Mouse (Mus musculus): Measurements from ENCODE around the gene Etv6. TPM values are rescaled to one million over a fixed set of nuclear protein-coding genes. Genes with fewer than 3 reads are reported as not detected.

Etv6 gene
- polyA plus RNA-seq, 1 experiment from 2014 or later = 10.4 TPM

GRCm38 (mm10) chr6:134151853-134152505 is 116.5 kb downstream of the Etv6 start:
- 41% methylated on average over 9 of the region's 9 CpGs for WGBS

DNA sequence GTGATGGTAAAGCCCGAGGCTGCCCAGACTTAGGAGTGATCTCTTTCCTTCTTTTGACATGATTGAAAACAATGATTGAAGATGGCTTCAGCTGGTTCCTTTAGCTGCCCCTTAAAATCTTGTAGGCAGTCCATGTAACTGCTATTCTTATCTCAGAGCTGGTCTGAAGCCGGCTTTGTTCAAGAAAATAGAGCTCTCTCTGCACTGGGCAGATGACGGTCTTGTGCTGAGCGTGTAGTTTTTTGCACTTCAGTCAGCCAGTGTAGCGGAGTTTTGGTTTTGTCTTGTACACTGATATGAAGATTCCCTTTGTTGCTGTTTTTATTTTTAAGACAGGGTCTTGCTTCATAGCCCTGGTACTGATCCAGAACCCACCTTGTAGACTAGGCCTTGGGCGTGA is 117.0 kb downstream of the Etv6 start:
- Histone ChIP-seq H3K36me3 (ENCODE audit: control insufficient read depth, insufficient read depth, low read length) (no peaks in the 10 kb centered on the region), H3K27me3 (ENCODE audit: control insufficient read depth, insufficient read depth, low read length) (no peaks in the 10 kb centered on the region), H3K4me3 (replicated peaks; ENCODE audit: low read length) (no peak overlapping the region), H3K4me2 (ENCODE audit: low read depth, low read length) (no peak overlapping the region), H3K4me1 (ENCODE audit: control insufficient read depth, insufficient read depth, low read length) (peaks cover 50% of the 10 kb centered on the region), H3K9ac (ENCODE audit: low read length) (peak overlapping the region; percentile 40; the same call in 1 of the 2 replicates), H3K27ac (ENCODE audit: low read length) (peak overlapping the region; percentile 86), H3K9me3 (replicated peaks; ENCODE audit: control insufficient read depth, low read length) (no peaks in the 10 kb centered on the region)
- no peak for ATAC-seq (ENCODE audit: insufficient read depth, low FRiP score)
- WGBS = 65% methylated on average over 6 of the region's 6 CpGs

More at GRCm38 (mm10) chr6:134151853-134152505, 116.5 kb downstream of the Etv6 start:
- Histone ChIP-seq H3K4me3 (replicated peaks; ENCODE audit: low read length) (no peak overlapping the region), H3K4me1 (ENCODE audit: control insufficient read depth, insufficient read depth, low read length) (peaks cover 50% of the 10 kb centered on the region), H3K4me2 (ENCODE audit: low read depth, low read length) (peak overlapping the region; percentile 38), H3K36me3 (ENCODE audit: control insufficient read depth, insufficient read depth, low read length) (no peaks in the 10 kb centered on the region), H3K9ac (ENCODE audit: low read length) (peak overlapping the region; percentile 40), H3K27me3 (ENCODE audit: control insufficient read depth, insufficient read depth, low read length) (no peaks in the 10 kb centered on the region), H3K9me3 (replicated peaks; ENCODE audit: control insufficient read depth, low read length) (no peaks in the 10 kb centered on the region), H3K27ac (ENCODE audit: low read length) (peak overlapping the region; percentile 86)
- peak; percentile 35; the same call in 1 of the 2 replicates for ATAC-seq (ENCODE audit: insufficient read depth, low FRiP score)

DNA sequence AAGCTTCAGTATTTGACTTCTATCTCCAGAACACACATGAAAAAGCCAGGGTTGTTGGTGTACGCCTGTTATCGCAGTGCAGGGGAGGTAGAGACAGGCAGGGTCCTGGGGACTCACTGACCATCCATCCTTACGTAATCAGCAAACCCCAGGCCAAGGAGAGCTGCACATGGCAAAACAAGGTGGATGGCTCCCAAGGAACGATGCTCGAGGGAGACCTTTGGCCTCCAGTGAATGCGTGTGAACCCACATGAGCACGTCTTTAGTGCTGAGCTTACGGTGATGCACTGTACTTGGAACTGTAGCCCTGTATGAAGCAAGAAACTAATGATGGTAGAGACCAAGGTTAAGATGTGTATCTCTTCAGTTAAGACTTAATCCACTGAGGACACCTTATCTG is 119.2 kb downstream of the Etv6 start:
- no peaks in the 10 kb centered on the region for H3K27me3 ChIP-seq (ENCODE audit: control insufficient read depth, insufficient read depth, low read length)
- no peak overlapping the region for H3K4me2 ChIP-seq (ENCODE audit: low read depth, low read length)
- H3K4me1 ChIP-seq (ENCODE audit: control insufficient read depth, insufficient read depth, low read length) = peaks cover 41% of the 10 kb centered on the region
- no peak overlapping the region for H3K4me3 ChIP-seq (replicated peaks; ENCODE audit: low read length)
- no peaks in the 10 kb centered on the region for H3K9me3 ChIP-seq (replicated peaks; ENCODE audit: control insufficient read depth, low read length)
- H3K36me3 ChIP-seq (ENCODE audit: control insufficient read depth, insufficient read depth, low read length) = no peaks in the 10 kb centered on the region
- no peak for ATAC-seq (ENCODE audit: insufficient read depth, low FRiP score)
- no peak overlapping the region for H3K27ac ChIP-seq (ENCODE audit: low read length)
- no peak overlapping the region for H3K9ac ChIP-seq (ENCODE audit: low read length)
- WGBS = 86% methylated on average over 8 of the region's 8 CpGs

DNA sequence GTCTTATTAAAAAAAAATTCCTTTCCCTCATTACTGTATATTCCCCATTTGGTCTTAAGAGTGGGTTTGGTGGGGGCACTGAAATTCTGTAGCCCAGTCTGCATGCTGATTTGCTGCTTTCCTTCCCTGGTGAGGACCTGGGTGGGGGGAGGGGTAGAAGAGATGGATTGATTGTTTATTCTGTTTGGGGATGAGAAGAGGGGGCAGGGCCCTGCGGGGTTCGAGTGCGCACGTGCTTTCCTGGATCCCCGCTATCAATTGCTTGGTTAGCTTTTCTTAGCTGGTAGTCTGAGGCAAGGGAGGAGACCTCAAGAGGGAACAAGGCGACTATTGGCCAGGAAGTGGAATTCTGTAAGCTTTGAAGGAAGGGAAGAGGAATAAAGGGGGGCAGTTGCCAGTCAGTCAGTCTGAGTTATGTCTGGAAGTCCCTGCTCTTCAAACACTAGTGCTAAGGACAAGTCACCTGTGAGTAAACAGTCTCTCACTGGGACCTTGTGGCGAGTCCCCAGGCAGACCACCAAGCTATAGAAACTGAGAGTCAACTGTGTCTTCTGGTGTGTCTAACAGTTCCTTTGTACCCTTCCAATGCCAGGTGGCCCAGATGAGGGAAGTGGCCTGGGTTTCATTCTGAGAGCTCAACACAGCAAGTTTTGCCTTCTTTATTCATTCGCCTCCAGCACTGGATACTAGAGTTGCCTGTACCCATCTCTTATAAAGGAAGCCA is 120.6 kb downstream of the Etv6 start:
- Histone ChIP-seq H3K27ac (ENCODE audit: low read length) (0 out of 2 replicates have a peak overlapping the region, but pooled peaks have one; percentile 21), H3K9me3 (replicated peaks; ENCODE audit: control insufficient read depth, low read length) (no peaks in the 10 kb centered on the region), H3K27me3 (ENCODE audit: control insufficient read depth, insufficient read depth, low read length) (no peaks in the 10 kb centered on the region), H3K9ac (ENCODE audit: low read length) (no peak overlapping the region), H3K4me1 (ENCODE audit: control insufficient read depth, insufficient read depth, low read length) (peaks cover 39% of the 10 kb centered on the region), H3K4me2 (ENCODE audit: low read depth, low read length) (no peak overlapping the region), H3K36me3 (ENCODE audit: control insufficient read depth, insufficient read depth, low read length) (no peaks in the 10 kb centered on the region), H3K4me3 (replicated peaks; ENCODE audit: low read length) (no peak overlapping the region)
- 44% methylated on average over 8 of the region's 8 CpGs for WGBS
- ATAC-seq (ENCODE audit: insufficient read depth, low FRiP score) = no peak

DNA sequence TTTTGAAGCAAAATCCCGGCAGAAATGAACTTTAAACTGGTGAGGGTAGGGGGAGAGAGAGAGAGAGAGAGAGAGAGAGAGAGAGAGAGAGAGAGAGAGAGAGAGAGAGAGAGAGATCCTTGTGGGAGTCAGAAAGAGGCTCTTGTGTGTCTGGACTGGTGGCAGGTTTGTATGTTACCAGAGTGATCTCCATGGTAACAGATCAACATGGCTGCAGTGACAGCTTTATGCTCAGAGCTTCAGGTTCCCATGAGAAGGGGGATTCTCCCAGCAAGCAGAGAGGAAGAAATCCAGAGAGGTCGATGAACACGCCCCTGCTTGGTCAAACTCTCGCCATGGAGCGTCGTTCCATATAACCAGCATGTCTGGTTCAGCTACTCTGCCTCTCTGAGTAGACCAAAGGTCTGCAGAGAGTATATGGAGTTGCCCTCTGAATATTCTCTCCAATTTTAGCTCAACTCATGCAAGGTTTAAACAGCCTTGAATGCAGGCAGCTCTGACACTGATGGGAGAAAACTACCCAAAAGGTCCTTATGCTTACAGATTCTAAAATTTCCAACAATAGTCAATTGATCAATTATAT is 122.1 kb downstream of the Etv6 start:
- 27% methylated on average over 6 of the region's 6 CpGs for WGBS
- ATAC-seq (ENCODE audit: insufficient read depth, low FRiP score) = no peak; the same call in 1 of the 2 replicates
- Histone ChIP-seq H3K4me1 (ENCODE audit: control insufficient read depth, insufficient read depth, low read length) (peaks cover 28% of the 10 kb centered on the region), H3K36me3 (ENCODE audit: control insufficient read depth, insufficient read depth, low read length) (no peaks in the 10 kb centered on the region), H3K9me3 (replicated peaks; ENCODE audit: control insufficient read depth, low read length) (no peaks in the 10 kb centered on the region), H3K27me3 (ENCODE audit: control insufficient read depth, insufficient read depth, low read length) (no peaks in the 10 kb centered on the region), H3K27ac (ENCODE audit: low read length) (peak overlapping the region; percentile 46; the same call in 1 of the 2 replicates), H3K4me3 (replicated peaks; ENCODE audit: low read length) (no peak overlapping the region), H3K9ac (ENCODE audit: low read length) (no peak overlapping the region), H3K4me2 (ENCODE audit: low read depth, low read length) (no peak overlapping the region)

- Histone ChIP-seq H3K4me3 (replicated peaks; ENCODE audit: low read length) (no peak overlapping the region), H3K27me3 (ENCODE audit: control insufficient read depth, insufficient read depth, low read length) (no peaks in the 10 kb centered on the region), H3K9me3 (replicated peaks; ENCODE audit: control insufficient read depth, low read length) (no peaks in the 10 kb centered on the region), H3K4me2 (ENCODE audit: low read depth, low read length) (no peak overlapping the region), H3K27ac (ENCODE audit: low read length) (no peak overlapping the region), H3K4me1 (ENCODE audit: control insufficient read depth, insufficient read depth, low read length) (peaks cover 22% of the 10 kb centered on the region), H3K36me3 (ENCODE audit: control insufficient read depth, insufficient read depth, low read length) (no peaks in the 10 kb centered on the region), H3K9ac (ENCODE audit: low read length) (no peak overlapping the region)
- WGBS = 51% methylated on average over 2 of the region's 2 CpGs
- no peak for ATAC-seq (ENCODE audit: insufficient read depth, low FRiP score)
Measured at GRCm38 (mm10) chr6:134158201-134158600, 122.7 kb downstream of the Etv6 start.

DNA sequence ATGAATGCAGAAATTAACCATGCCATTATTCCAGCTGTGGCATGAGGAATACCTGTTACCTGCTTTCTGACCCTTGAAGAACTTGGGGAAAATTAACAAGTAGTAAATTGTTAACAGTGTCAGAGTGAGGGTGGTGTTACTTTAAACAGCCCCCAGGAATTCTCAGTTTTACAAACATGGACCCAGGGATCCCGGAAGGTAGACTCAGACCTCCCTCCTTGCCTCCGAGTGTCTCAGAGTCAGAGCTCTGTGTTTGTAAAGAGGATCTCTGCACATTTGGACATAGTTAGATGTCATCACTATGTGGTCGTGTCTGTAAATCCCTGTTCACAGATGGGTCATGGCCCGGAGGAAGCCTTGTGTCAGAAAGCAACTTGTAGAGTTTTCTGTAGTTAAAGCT is 124.2 kb downstream of the Etv6 start:
- no peak for ATAC-seq (ENCODE audit: insufficient read depth, low FRiP score)
- Histone ChIP-seq H3K9me3 (replicated peaks; ENCODE audit: control insufficient read depth, low read length) (no peaks in the 10 kb centered on the region), H3K4me3 (replicated peaks; ENCODE audit: low read length) (no peak overlapping the region), H3K36me3 (ENCODE audit: control insufficient read depth, insufficient read depth, low read length) (no peaks in the 10 kb centered on the region), H3K4me2 (ENCODE audit: low read depth, low read length) (no peak overlapping the region), H3K9ac (ENCODE audit: low read length) (no peak overlapping the region), H3K27me3 (ENCODE audit: control insufficient read depth, insufficient read depth, low read length) (no peaks in the 10 kb centered on the region), H3K27ac (ENCODE audit: low read length) (no peak overlapping the region), H3K4me1 (ENCODE audit: control insufficient read depth, insufficient read depth, low read length) (peaks cover 21% of the 10 kb centered on the region)
- WGBS = 68% methylated on average over 4 of the region's 4 CpGs

DNA sequence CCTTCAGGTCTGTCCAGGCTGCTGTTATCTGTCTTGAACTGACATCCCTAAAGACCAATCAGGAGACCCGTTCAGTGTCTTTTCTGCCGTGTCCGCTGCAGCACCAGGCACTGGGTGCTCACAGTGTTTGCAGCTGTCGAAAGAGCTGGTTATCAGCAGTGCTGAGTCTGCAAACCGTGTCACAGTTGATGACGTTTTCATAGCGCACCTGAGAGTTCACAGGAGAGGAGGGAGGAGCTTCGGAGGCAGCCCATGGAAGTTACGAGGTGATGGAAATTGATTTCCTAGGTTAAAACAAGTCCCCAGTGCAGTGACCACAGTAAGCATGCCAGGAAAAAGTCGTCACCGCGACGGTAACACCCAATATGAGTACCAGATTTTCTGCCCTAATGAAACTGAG is 125.5 kb downstream of the Etv6 start:
- no peaks in the 10 kb centered on the region for H3K36me3 ChIP-seq (ENCODE audit: control insufficient read depth, insufficient read depth, low read length)
- no peak overlapping the region for H3K9ac ChIP-seq (ENCODE audit: low read length)
- H3K4me2 ChIP-seq (ENCODE audit: low read depth, low read length) = no peak overlapping the region
- H3K27me3 ChIP-seq (ENCODE audit: control insufficient read depth, insufficient read depth, low read length) = no peaks in the 10 kb centered on the region
- WGBS = 59% methylated on average over 13 of the region's 13 CpGs
- ATAC-seq (ENCODE audit: insufficient read depth, low FRiP score) = peak; percentile 56; the same call in 1 of the 2 replicates
- peaks cover 17% of the 10 kb centered on the region for H3K4me1 ChIP-seq (ENCODE audit: control insufficient read depth, insufficient read depth, low read length)
- H3K27ac ChIP-seq (ENCODE audit: low read length) = no peak overlapping the region
- no peak overlapping the region for H3K4me3 ChIP-seq (replicated peaks; ENCODE audit: low read length)
- H3K9me3 ChIP-seq (replicated peaks; ENCODE audit: control insufficient read depth, low read length) = no peaks in the 10 kb centered on the region

DNA sequence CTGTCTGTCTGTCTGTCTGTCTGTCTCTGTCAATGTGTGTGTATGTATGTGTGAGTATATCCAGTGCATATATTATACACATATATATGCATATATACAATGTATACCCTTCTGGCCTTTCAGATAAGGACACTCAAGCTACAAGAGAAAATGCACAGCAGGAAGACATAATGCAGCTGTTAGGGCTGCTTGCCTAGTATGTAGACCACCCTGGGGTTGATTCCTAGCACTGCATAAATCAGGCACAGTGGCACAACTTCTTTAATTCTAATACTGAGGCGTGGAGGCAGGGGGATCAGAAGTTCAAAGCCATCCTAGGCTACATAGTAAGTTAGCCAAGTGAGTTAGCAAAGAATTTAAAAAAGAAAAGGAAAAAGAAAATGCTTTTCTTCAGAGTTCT is 127.8 kb downstream of the Etv6 start:
- Histone ChIP-seq H3K4me2 (ENCODE audit: low read depth, low read length) (no peak overlapping the region), H3K9me3 (replicated peaks; ENCODE audit: control insufficient read depth, low read length) (no peaks in the 10 kb centered on the region), H3K36me3 (ENCODE audit: control insufficient read depth, insufficient read depth, low read length) (no peaks in the 10 kb centered on the region), H3K4me1 (ENCODE audit: control insufficient read depth, insufficient read depth, low read length) (peaks cover 6% of the 10 kb centered on the region; the same call in 1 of the 2 replicates), H3K27ac (ENCODE audit: low read length) (no peak overlapping the region), H3K9ac (ENCODE audit: low read length) (no peak overlapping the region), H3K4me3 (replicated peaks; ENCODE audit: low read length) (no peak overlapping the region), H3K27me3 (ENCODE audit: control insufficient read depth, insufficient read depth, low read length) (no peaks in the 10 kb centered on the region)
- no peak for ATAC-seq (ENCODE audit: insufficient read depth, low FRiP score)
- WGBS = 74% methylated on average over 1 of the region's 1 CpGs
